ENCODE assay signal across 8 mouse cellular contexts in genomic region chr15:5243959-5244905, GRCm38 (mm10). TPM values are rescaled to one million over a fixed set of nuclear protein-coding genes. Genes with fewer than 3 reads are reported as not detected.
DNase-seq lines count a peak whose midpoint lies in the region; ATAC-seq lines count a peak whose summit lies in the region.

Ptger4 (minus strand) TSS chr15:5244187.

- H3K27me3 ChIP-seq in erythroblast, embryonic 14.5 days (ENCODE audit: control insufficient read depth): peaks cover 49% of the 10 kb centered on the region
- peaks cover 30% of the 10 kb centered on the region for H3K27me3 ChIP-seq in heart, embryonic 12.5 days (replicated peaks)
- H3K27me3 ChIP-seq in kidney, embryonic 16.5 days (ENCODE audit: insufficient read depth, low read length): peaks cover 17% of the 10 kb centered on the region
- peaks cover 37% of the 10 kb centered on the region for H3K27me3 ChIP-seq in liver, embryonic 13.5 days
- peaks cover 9% of the 10 kb centered on the region; the same call in 1 of the 2 replicates for H3K27me3 ChIP-seq in stomach, embryonic 15.5 days (replicated peaks)

- peak within 1 kb of the TSS; percentile 99 for H3K4me2 ChIP-seq in heart, embryonic 12.5 days
- H3K4me2 ChIP-seq in kidney, embryonic 16.5 days (replicated peaks; ENCODE audit: low read depth, low read length): peak within 1 kb of the TSS; percentile 100
- H3K4me2 ChIP-seq in liver, embryonic 13.5 days: peak within 1 kb of the TSS; percentile 100
- peak within 1 kb of the TSS; percentile 99 for H3K4me2 ChIP-seq in stomach, embryonic 15.5 days

- peaks cover 57% of the 10 kb centered on the region for H3K4me1 ChIP-seq in erythroblast, embryonic 14.5 days (ENCODE audit: control insufficient read depth)
- H3K4me1 ChIP-seq in heart, embryonic 12.5 days (replicated peaks): peaks cover 30% of the 10 kb centered on the region
- H3K4me1 ChIP-seq in kidney, embryonic 16.5 days (ENCODE audit: insufficient read depth, low read length): peaks cover 44% of the 10 kb centered on the region
- H3K4me1 ChIP-seq in liver, embryonic 13.5 days (replicated peaks): peaks cover 54% of the 10 kb centered on the region
- peaks cover 28% of the 10 kb centered on the region for H3K4me1 ChIP-seq in stomach, embryonic 15.5 days

- ATAC-seq in heart, embryonic 12.5 days (ENCODE audit: insufficient number of reproducible peaks, low FRiP score): peak; percentile 98
- ATAC-seq in kidney, embryonic 16.5 days (ENCODE audit: low FRiP score, low TSS enrichment): peak; percentile 95
- peak; percentile 92 for ATAC-seq in liver, embryonic 13.5 days (ENCODE audit: low read depth)
- peak; percentile 96 for ATAC-seq in stomach, embryonic 15.5 days (ENCODE audit: insufficient read depth, low FRiP score, low read depth)

- peak; percentile 97 for DNase-seq in CD4-positive, CD25-positive, alpha-beta regulatory T cell, adult 2 months (ENCODE audit: low read depth, low spot score)
- DNase-seq in brain, embryonic 18.5 days (ENCODE audit: low read depth, low spot score): peak; percentile 46
- peak; percentile 92 for DNase-seq in liver, embryonic 13.5 days
- peak; percentile 97 for DNase-seq in natural killer cell, adult 2 months (ENCODE audit: low spot score in 2 of 2)

- H3K27ac ChIP-seq in heart, embryonic 12.5 days (ENCODE audit: poor library complexity, severe bottlenecking): no peak within 1 kb of the TSS
- no peak within 1 kb of the TSS for H3K27ac ChIP-seq in kidney, embryonic 16.5 days (ENCODE audit: low read length)
- H3K27ac ChIP-seq in liver, embryonic 13.5 days: peak within 1 kb of the TSS; percentile 30; the same call in 1 of the 2 replicates
- no peak within 1 kb of the TSS; the same call in 1 of the 2 replicates for H3K27ac ChIP-seq in stomach, embryonic 15.5 days

- peak within 1 kb of the TSS; percentile 75 for H3K4me3 ChIP-seq in erythroblast, embryonic 14.5 days (replicated peaks)
- peak within 1 kb of the TSS; percentile 65 for H3K4me3 ChIP-seq in heart, embryonic 12.5 days
- H3K4me3 ChIP-seq in kidney, embryonic 16.5 days (ENCODE audit: low read length): peak within 1 kb of the TSS; percentile 70
- H3K4me3 ChIP-seq in liver, embryonic 13.5 days (replicated peaks): peak within 1 kb of the TSS; percentile 74
- H3K4me3 ChIP-seq in stomach, embryonic 15.5 days (replicated peaks): peak within 1 kb of the TSS; percentile 59

- WGBS in heart, embryonic 12.5 days: 1% methylated on average over 61 of the region's 61 CpGs
- under 1% methylated on average over 58 of the region's 61 CpGs for WGBS in kidney, embryonic 16.5 days
- WGBS in liver, embryonic 13.5 days (ENCODE audit: insufficient replicate concordance): under 1% methylated on average over 61 of the region's 61 CpGs
- 2% methylated on average over 61 of the region's 61 CpGs for WGBS in stomach, embryonic 15.5 days

- H3K36me3 ChIP-seq in erythroblast, embryonic 14.5 days (ENCODE audit: control insufficient read depth): no peaks in the 10 kb centered on the region
- no peaks in the 10 kb centered on the region for H3K36me3 ChIP-seq in heart, embryonic 12.5 days
- no peaks in the 10 kb centered on the region for H3K36me3 ChIP-seq in kidney, embryonic 16.5 days (ENCODE audit: insufficient read depth, low read length)
- no peaks in the 10 kb centered on the region for H3K36me3 ChIP-seq in liver, embryonic 13.5 days
- H3K36me3 ChIP-seq in stomach, embryonic 15.5 days: no peaks in the 10 kb centered on the region

- peak within 1 kb of the TSS; percentile 64 for H3K9ac ChIP-seq in heart, embryonic 12.5 days
- peak within 1 kb of the TSS; percentile 75 for H3K9ac ChIP-seq in kidney, embryonic 16.5 days (replicated peaks; ENCODE audit: low read length)
- peak within 1 kb of the TSS; percentile 75 for H3K9ac ChIP-seq in liver, embryonic 13.5 days
- peak within 1 kb of the TSS; percentile 50; the same call in 1 of the 2 replicates for H3K9ac ChIP-seq in stomach, embryonic 15.5 days

- H3K9me3 ChIP-seq in erythroblast, embryonic 14.5 days (ENCODE audit: control insufficient read depth, low read length): no peaks in the 10 kb centered on the region
- H3K9me3 ChIP-seq in heart, embryonic 12.5 days (replicated peaks): no peaks in the 10 kb centered on the region
- H3K9me3 ChIP-seq in kidney, embryonic 16.5 days (ENCODE audit: low read length): no peaks in the 10 kb centered on the region
- no peaks in the 10 kb centered on the region for H3K9me3 ChIP-seq in liver, embryonic 13.5 days (replicated peaks)
- no peaks in the 10 kb centered on the region for H3K9me3 ChIP-seq in stomach, embryonic 15.5 days

RNA-seq across cellular contexts. Expression of gene Ptger4, which starts in this region (rescaled TPM):
- polyA plus RNA-seq in erythroblast, embryonic 14.5 days (2012): 0.08 and 0.09 TPM in 2 replicates
- polyA plus RNA-seq in heart, embryonic 12.5 days (2016; fragmentation: Nextera tagmentation; extraction: Ambion mirVana): 2.4 and 2.5 TPM in 2 replicates
- 5.2 and 5.4 TPM in 2 replicates for polyA plus RNA-seq in kidney, embryonic 16.5 days (2015; fragmentation: Nextera tagmentation; extraction: Ambion mirVana)
- 2.2 and 2.4 TPM in 2 replicates for polyA plus RNA-seq in liver, embryonic 13.5 days (2015; fragmentation: Nextera tagmentation; extraction: Ambion mirVana)
- 5.0 and 6.1 TPM in 2 replicates for polyA plus RNA-seq in stomach, embryonic 15.5 days (2015; fragmentation: Nextera tagmentation; extraction: Ambion mirVana)

Comparison
In these comparisons a context has a peak if more than half of its experiments do, and no peak if none do; other contexts are left out.
1. DNase-seq: peak in every context shown above with its lines; median percentile 97 in CD4-positive, CD25-positive, alpha-beta regulatory T cell, adult 2 months; 97 in natural killer cell, adult 2 months; 92 in liver, embryonic 13.5 days; 46 in brain, embryonic 18.5 days.